Mouse (Mus musculus) heart, adult 2 months (tissue): ENCODE results near the gene Gm17606.

Experiments used
- CTCF ChIP-seq: fragments of 200-600 bp; IDR thresholded peaks from 2 replicates; pipeline ENCODE4 v1.8.1; 2022; ENCODE audit warnings: antibody characterized with exemption, mild to moderate bottlenecking, moderate library complexity
- EP300 ChIP-seq: fragments of 200-500 bp; IDR thresholded peaks from 2 replicates; pipeline ENCODE4 v1.6.1; 2011; ENCODE audit warnings: low read depth, low read length, control low read depth; ENCODE audit not compliant: insufficient read depth
- POLR2A ChIP-seq: fragments of 200-500 bp; IDR thresholded peaks from 2 replicates; pipeline ENCODE4 v1.6.1; 2011; ENCODE audit warnings: mild to moderate bottlenecking, low read depth, low read length, control low read depth; ENCODE audit not compliant: insufficient read depth

DNA sequence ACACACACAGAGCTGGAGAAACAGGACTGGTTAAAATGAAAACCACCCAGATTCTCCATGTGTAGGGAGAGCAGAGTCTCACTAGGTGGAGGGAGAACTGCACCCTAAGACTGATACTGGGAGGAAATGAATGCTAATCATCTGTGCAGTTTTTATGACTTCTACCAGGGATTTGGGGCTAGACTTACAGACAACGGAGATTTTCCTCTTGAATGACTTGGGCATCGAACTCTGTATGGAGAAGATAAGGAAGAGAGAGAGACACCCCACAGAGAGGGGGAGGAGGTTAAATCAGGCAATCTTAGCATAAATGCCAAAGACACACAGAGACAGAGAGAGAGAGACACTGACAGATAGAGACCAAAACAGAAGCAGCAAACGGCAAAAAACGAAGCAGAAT, 7.1 kb downstream of the Gm17606 start:
- TF ChIP-seq CTCF (no peak), EP300 (no peak), POLR2A (no peak)
